Mouse (Mus musculus): ENCODE data around the gene Ints4.

- TF ChIP-seq ZC3H11A (IDR thresholded peaks at IDR 0.05; ENCODE audit: borderline replicate concordance, low read depth, low read length) (no peak), CHD2 (IDR thresholded peaks at IDR 0.05; ENCODE audit: low read depth, low read length) (no peak), HCFC1 (IDR thresholded peaks at IDR 0.05; ENCODE audit: borderline replicate concordance, insufficient read depth, low read length) (no peak)
Observed at GRCm38 (mm10) chr7:97452196-97452595, 28.6 kb upstream of the Ints4 start.
